ENCODE assay signal across 27 mouse cellular contexts in genomic region chr15:87091048-87091777, GRCm38 (mm10).
DNase-seq lines count a peak whose midpoint lies in the region; ATAC-seq and TF ChIP-seq lines count a peak whose summit lies in the region.
"Had no signal": no experiment of that assay in that cellular context is flagged by ENCODE, and none has a peak within 500 bp of the region (broad histone marks: within the 10 kb centered on the region; RNA-seq: fewer than 3 reads in every experiment).

No protein-coding gene starts in this region.

- peaks cover 29% of the 10 kb centered on the region for H3K4me1 ChIP-seq in hindbrain, embryonic 10.5 days (replicated peaks)
- H3K4me1 ChIP-seq in hindbrain, embryonic 12.5 days: peaks cover 7% of the 10 kb centered on the region
- H3K4me1 ChIP-seq in lung, adult 2 months (ENCODE audit: control insufficient read depth, insufficient read depth, low read length): no peaks in the 10 kb centered on the region; the same call in 1 of the 2 replicates
- H3K4me1 ChIP-seq in lung, embryonic 16.5 days (replicated peaks; ENCODE audit: control insufficient read depth, insufficient read depth, low read length): no peaks in the 10 kb centered on the region
- H3K4me1 ChIP-seq: embryonic facial prominence, embryonic 12.5 days; embryonic facial prominence, embryonic 15.5 days; forebrain, embryonic 15.5 days; heart, embryonic 10.5 days; heart, embryonic 13.5 days had no signal

- no peak overlapping the region for H3K4me3 ChIP-seq in hindbrain, embryonic 10.5 days
- no peak overlapping the region for H3K4me3 ChIP-seq in hindbrain, embryonic 12.5 days
- H3K4me3 ChIP-seq in lung, adult 2 months (replicated peaks; ENCODE audit: extremely low read depth, low read depth, low read length): no peak overlapping the region
- H3K4me3 ChIP-seq in lung, embryonic 16.5 days (ENCODE audit: low read length): no peak overlapping the region
- H3K4me3 ChIP-seq: embryonic facial prominence, embryonic 12.5 days; embryonic facial prominence, embryonic 15.5 days; forebrain, embryonic 15.5 days; heart, embryonic 10.5 days; heart, embryonic 13.5 days; hindbrain, embryonic 13.5 days had no signal

- no peak overlapping the region for H3K9ac ChIP-seq in hindbrain, embryonic 12.5 days
- no peak overlapping the region for H3K9ac ChIP-seq in lung, embryonic 16.5 days (ENCODE audit: low read length)
- H3K9ac ChIP-seq: embryonic facial prominence, embryonic 12.5 days; embryonic facial prominence, embryonic 15.5 days; forebrain, embryonic 15.5 days; heart, embryonic 13.5 days; hindbrain, embryonic 13.5 days had no signal

- no peaks in the 10 kb centered on the region for H3K27me3 ChIP-seq in hindbrain, embryonic 10.5 days (ENCODE audit: insufficient read depth, poor library complexity, severe bottlenecking)
- H3K27me3 ChIP-seq in hindbrain, embryonic 12.5 days: no peaks in the 10 kb centered on the region
- H3K27me3 ChIP-seq in lung, embryonic 16.5 days (ENCODE audit: control insufficient read depth, insufficient read depth, low read depth, low read length): no peaks in the 10 kb centered on the region
- H3K27me3 ChIP-seq: CH12.LX; embryonic facial prominence, embryonic 12.5 days; embryonic facial prominence, embryonic 15.5 days; forebrain, embryonic 15.5 days; hindbrain, embryonic 13.5 days; Patski had no signal

- 65% methylated on average over 7 of the region's 7 CpGs for WGBS in hindbrain, embryonic 10.5 days
- WGBS in hindbrain, embryonic 12.5 days: 63% methylated on average over 7 of the region's 7 CpGs
- 35% methylated on average over 7 of the region's 7 CpGs for WGBS in lung, adult 2 months
- 40% methylated on average over 7 of the region's 7 CpGs for WGBS in lung, embryonic 16.5 days

- TF ChIP-seq CTCF in lung, adult 2 months (IDR thresholded peaks at IDR 0.05; ENCODE audit: insufficient read depth, low read length): no peak

- H3K4me2 ChIP-seq in hindbrain, embryonic 12.5 days (replicated peaks): no peak overlapping the region
- no peak overlapping the region for H3K4me2 ChIP-seq in lung, embryonic 16.5 days (ENCODE audit: low read depth, low read length)
- H3K4me2 ChIP-seq: embryonic facial prominence, embryonic 12.5 days; embryonic facial prominence, embryonic 15.5 days; forebrain, embryonic 15.5 days; heart, embryonic 13.5 days; hindbrain, embryonic 13.5 days had no signal

- no peaks in the 10 kb centered on the region for H3K36me3 ChIP-seq in hindbrain, embryonic 10.5 days
- no peaks in the 10 kb centered on the region for H3K36me3 ChIP-seq in hindbrain, embryonic 12.5 days
- H3K36me3 ChIP-seq in lung, embryonic 16.5 days (ENCODE audit: control insufficient read depth, insufficient read depth, low read length): no peaks in the 10 kb centered on the region
- H3K36me3 ChIP-seq: embryonic facial prominence, embryonic 12.5 days; embryonic facial prominence, embryonic 15.5 days; forebrain, embryonic 15.5 days; G1E; heart, embryonic 10.5 days; heart, embryonic 13.5 days; hindbrain, embryonic 13.5 days had no signal

- H3K27ac ChIP-seq in hindbrain, embryonic 10.5 days: peak overlapping the region; percentile 73
- H3K27ac ChIP-seq in hindbrain, embryonic 12.5 days: no peak overlapping the region
- peak overlapping the region; percentile 44; the same call in 1 of the 2 replicates for H3K27ac ChIP-seq in lung, embryonic 16.5 days (ENCODE audit: low read length)
- H3K27ac ChIP-seq: embryonic facial prominence, embryonic 12.5 days; embryonic facial prominence, embryonic 15.5 days; forebrain, embryonic 15.5 days; heart, embryonic 10.5 days; heart, embryonic 13.5 days; hindbrain, embryonic 13.5 days had no signal

- DNase-seq in hindbrain, embryonic 10.5 days (ENCODE audit: low spot score): no peak
- peak; percentile 21 for DNase-seq in lung, adult 2 months
- peak; percentile 32 for DNase-seq in lung, postnatal 25 days (ENCODE audit: low spot score)
- DNase-seq in retina, embryonic 14.5 days (ENCODE audit: low spot score): no peak
- DNase-seq in layer of hippocampus, adult 18-20 months (ENCODE audit: low spot score in 2 of 2): no peak
- DNase-seq: adrenal gland, postnatal 10 days; adrenal gland, postnatal 36 days; cerebellum, adult 18-20 months; cerebellum, adult 9-11 months; cerebellum, postnatal 25 days; gastrocnemius, postnatal 25 days; heart, adult 18-20 months; heart, postnatal 14 days; heart, postnatal 4 days had no signal

- no peak for TF ChIP-seq POLR2A in lung, adult 2 months (IDR thresholded peaks at IDR 0.05; ENCODE audit: borderline replicate concordance, extremely low read depth, low read depth, low read length)

- H3K9me3 ChIP-seq in hindbrain, embryonic 10.5 days: no peaks in the 10 kb centered on the region
- no peaks in the 10 kb centered on the region for H3K9me3 ChIP-seq in hindbrain, embryonic 12.5 days (replicated peaks)
- H3K9me3 ChIP-seq in lung, embryonic 16.5 days (ENCODE audit: control insufficient read depth, low read length): peaks cover 2% of the 10 kb centered on the region; the same call in 1 of the 2 replicates
- H3K9me3 ChIP-seq: embryonic facial prominence, embryonic 12.5 days; embryonic facial prominence, embryonic 15.5 days; forebrain, embryonic 15.5 days; heart, embryonic 10.5 days; heart, embryonic 13.5 days; hindbrain, embryonic 13.5 days had no signal

- ATAC-seq in hindbrain, embryonic 12.5 days (ENCODE audit: low FRiP score): no peak
- ATAC-seq in lung, embryonic 16.5 days (ENCODE audit: low read depth): peak; percentile 89
- ATAC-seq in CD4-positive, CD25-positive, alpha-beta regulatory T cell, adult 4 months: no peak
- ATAC-seq: forebrain, embryonic 15.5 days; hindbrain, embryonic 16.5 days; Patski had no signal

Comparison
In these comparisons a context has a peak if more than half of its experiments do, and no peak if none do; other contexts are left out.
1. DNase-seq: peak in lung, adult 2 months (single experiment) and lung, postnatal 25 days (single experiment); none in hindbrain, embryonic 10.5 days (single experiment), retina, embryonic 14.5 days (single experiment) and layer of hippocampus, adult 18-20 months (0 of 2).